ENCODE assay signal across 8 mouse cellular contexts in the genomic region with DNA sequence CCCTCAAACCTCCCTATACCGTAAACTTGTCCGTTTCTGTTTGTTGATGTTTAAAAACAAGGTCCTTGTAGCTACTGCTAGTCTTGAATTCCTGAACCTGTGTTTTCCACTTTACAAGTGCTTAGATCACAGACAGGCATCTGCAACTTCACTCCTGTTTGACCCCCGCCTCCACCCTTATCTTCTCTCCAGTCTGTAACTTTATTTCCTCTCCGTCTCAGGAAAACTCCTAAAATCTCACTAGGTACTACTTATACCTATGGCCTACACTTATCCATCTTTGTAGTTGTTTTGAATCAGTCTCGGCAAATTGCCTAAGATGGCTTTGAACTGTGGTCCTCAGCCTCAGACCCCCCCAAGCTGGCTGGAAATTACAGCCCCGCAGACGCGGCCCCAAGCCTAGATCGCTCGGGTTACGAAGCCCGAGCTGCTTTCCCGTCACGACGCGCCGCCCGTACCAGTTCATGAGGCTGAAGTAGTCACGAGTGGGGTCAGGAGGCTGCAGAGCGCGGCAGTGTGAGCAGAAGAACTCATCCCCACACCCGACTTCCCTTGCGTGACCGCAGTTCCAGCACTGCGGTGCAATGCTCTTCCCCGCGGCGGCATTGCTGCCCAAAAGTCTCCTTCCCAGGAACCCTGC. TPM values are rescaled to one million over a fixed set of nuclear protein-coding genes. Genes with fewer than 3 reads are reported as not detected.
DNase-seq lines count a peak whose midpoint lies in the region; ATAC-seq lines count a peak whose summit lies in the region.

No protein-coding gene starts in this region.

- H3K4me1 ChIP-seq in neural tube, embryonic 11.5 days (ENCODE audit: control insufficient read depth, insufficient read depth, low read length), result 0 out of 2 replicates have a peak, but pooled peaks cover 2% of the 10 kb centered on the region
- H3K4me1 ChIP-seq in embryonic facial prominence, embryonic 14.5 days (ENCODE audit: control insufficient read depth, insufficient read depth, low read length), result no peaks in the 10 kb centered on the region; the same call in 1 of the 2 replicates
- no peaks in the 10 kb centered on the region; the same call in 1 of the 2 replicates for H3K4me1 ChIP-seq in limb, embryonic 11.5 days (ENCODE audit: control insufficient read depth, insufficient read depth, low read length)
- peaks cover 10% of the 10 kb centered on the region; the same call in 1 of the 2 replicates for H3K4me1 ChIP-seq in neural tube, embryonic 14.5 days (ENCODE audit: control insufficient read depth, insufficient read depth, low read length)

- H3K36me3 ChIP-seq in neural tube, embryonic 11.5 days (ENCODE audit: control insufficient read depth, insufficient read depth, low read length), result no peaks in the 10 kb centered on the region
- H3K36me3 ChIP-seq in embryonic facial prominence, embryonic 14.5 days (ENCODE audit: control insufficient read depth, insufficient read depth, low read length), result peaks cover 13% of the 10 kb centered on the region
- H3K36me3 ChIP-seq in limb, embryonic 11.5 days (ENCODE audit: control insufficient read depth, insufficient read depth, low read length), result peaks cover 3% of the 10 kb centered on the region; the same call in 1 of the 2 replicates
- H3K36me3 ChIP-seq in neural tube, embryonic 14.5 days (ENCODE audit: control insufficient read depth, insufficient read depth, low read length), result no peaks in the 10 kb centered on the region

- H3K9me3 ChIP-seq in neural tube, embryonic 11.5 days (ENCODE audit: control insufficient read depth, low read length), result no peaks in the 10 kb centered on the region
- H3K9me3 ChIP-seq in embryonic facial prominence, embryonic 14.5 days (ENCODE audit: control insufficient read depth, low read length), result no peaks in the 10 kb centered on the region
- H3K9me3 ChIP-seq in limb, embryonic 11.5 days (ENCODE audit: control insufficient read depth, low read length), result no peaks in the 10 kb centered on the region
- H3K9me3 ChIP-seq in neural tube, embryonic 14.5 days (ENCODE audit: control insufficient read depth, low read length), result no peaks in the 10 kb centered on the region

- peak overlapping the region; percentile 73 for H3K4me3 ChIP-seq in neural tube, embryonic 11.5 days (ENCODE audit: low read depth, low read length)
- H3K4me3 ChIP-seq in embryonic facial prominence, embryonic 14.5 days (ENCODE audit: low read depth, low read length), result peak overlapping the region; percentile 56
- H3K4me3 ChIP-seq in limb, embryonic 11.5 days (ENCODE audit: low read depth, low read length), result peak overlapping the region; percentile 60
- peak overlapping the region; percentile 69 for H3K4me3 ChIP-seq in neural tube, embryonic 14.5 days (ENCODE audit: low read depth, low read length)

- no peak for DNase-seq in neural tube, embryonic 11.5 days (ENCODE audit: low spot score)
- DNase-seq in neural tube, embryonic 10.5 days (ENCODE audit: extremely low spot score, low spot score), result no peak
- no peak for DNase-seq in embryonic facial prominence, embryonic 14.5 days (ENCODE audit: low spot score)
- no peak for DNase-seq in limb, embryonic 11.5 days (ENCODE audit: low spot score)
- no peak for DNase-seq in urinary bladder, postnatal 4 days (ENCODE audit: low spot score in 2 of 2)
- no peak for DNase-seq in ovary, adult 18-20 months (ENCODE audit: low spot score)
- DNase-seq in lung, postnatal 14 days, result no peak

- H3K27me3 ChIP-seq in neural tube, embryonic 11.5 days (ENCODE audit: control insufficient read depth, insufficient read depth, low read length), result no peaks in the 10 kb centered on the region
- H3K27me3 ChIP-seq in embryonic facial prominence, embryonic 14.5 days (replicated peaks; ENCODE audit: control insufficient read depth, insufficient read depth, low read length), result no peaks in the 10 kb centered on the region
- H3K27me3 ChIP-seq in limb, embryonic 11.5 days (ENCODE audit: control insufficient read depth, insufficient read depth, low read length), result no peaks in the 10 kb centered on the region
- H3K27me3 ChIP-seq in neural tube, embryonic 14.5 days (ENCODE audit: control insufficient read depth, insufficient read depth, low read length), result no peaks in the 10 kb centered on the region; the same call in 1 of the 2 replicates

- H3K9ac ChIP-seq in neural tube, embryonic 11.5 days (ENCODE audit: low read length), result peak overlapping the region; percentile 79
- H3K9ac ChIP-seq in embryonic facial prominence, embryonic 14.5 days (ENCODE audit: low read depth, low read length), result peak overlapping the region; percentile 63
- peak overlapping the region; percentile 67 for H3K9ac ChIP-seq in limb, embryonic 11.5 days (ENCODE audit: low read length)
- peak overlapping the region; percentile 66 for H3K9ac ChIP-seq in neural tube, embryonic 14.5 days (replicated peaks; ENCODE audit: low read depth, low read length)

- no peak; the same call in 1 of the 2 replicates for ATAC-seq in neural tube, embryonic 11.5 days (ENCODE audit: insufficient read depth, low FRiP score, low TSS enrichment)
- ATAC-seq in embryonic facial prominence, embryonic 14.5 days (ENCODE audit: low read depth), result peak; percentile 69
- no peak; the same call in 1 of the 2 replicates for ATAC-seq in limb, embryonic 11.5 days (ENCODE audit: insufficient number of reproducible peaks, low FRiP score, low TSS enrichment, low read depth)
- peak; percentile 85 for ATAC-seq in neural tube, embryonic 14.5 days (ENCODE audit: low read depth)

- WGBS in neural tube, embryonic 11.5 days, result 5% methylated on average over 28 of the region's 28 CpGs
- WGBS in embryonic facial prominence, embryonic 14.5 days, result 7% methylated on average over 28 of the region's 28 CpGs
- WGBS in limb, embryonic 11.5 days, result 4% methylated on average over 28 of the region's 28 CpGs
- 9% methylated on average over 28 of the region's 28 CpGs for WGBS in neural tube, embryonic 14.5 days

- peak overlapping the region; percentile 60; the same call in 1 of the 2 replicates for H3K27ac ChIP-seq in neural tube, embryonic 11.5 days (ENCODE audit: low read depth, low read length)
- peak overlapping the region; percentile 56 for H3K27ac ChIP-seq in embryonic facial prominence, embryonic 14.5 days (replicated peaks; ENCODE audit: low read depth, low read length)
- peak overlapping the region; percentile 49; the same call in 1 of the 2 replicates for H3K27ac ChIP-seq in limb, embryonic 11.5 days (replicated peaks; ENCODE audit: low read depth, low read length)
- peak overlapping the region; percentile 69 for H3K27ac ChIP-seq in neural tube, embryonic 14.5 days (ENCODE audit: low read depth, low read length)

- H3K4me2 ChIP-seq in neural tube, embryonic 11.5 days (ENCODE audit: low read depth), result peak overlapping the region; percentile 87
- peak overlapping the region; percentile 68 for H3K4me2 ChIP-seq in embryonic facial prominence, embryonic 14.5 days (ENCODE audit: low read depth, low read length)
- H3K4me2 ChIP-seq in limb, embryonic 11.5 days (ENCODE audit: low read depth, severe bottlenecking), result peak overlapping the region; percentile 54
- H3K4me2 ChIP-seq in neural tube, embryonic 14.5 days (ENCODE audit: low read depth, low read length), result peak overlapping the region; percentile 76

RNA-seq across cellular contexts. Expression of gene Hscb, which starts 0.4 kb away (rescaled TPM):
- 21.1 and 21.4 TPM in 2 replicates for polyA plus RNA-seq in neural tube, embryonic 11.5 days (2014; fragmentation: Nextera tagmentation; extraction: Ambion mirVana)
- polyA plus RNA-seq in embryonic facial prominence, embryonic 14.5 days (2014; fragmentation: Nextera tagmentation; extraction: Ambion mirVana), result 19.6 TPM in 2 replicates
- 25.8 and 27.8 TPM in 2 replicates for polyA plus RNA-seq in limb, embryonic 11.5 days (2014; fragmentation: Nextera tagmentation; extraction: Ambion mirVana)
- 7.9 and 9.2 TPM in 2 replicates for polyA plus RNA-seq in neural tube, embryonic 14.5 days (2014; fragmentation: Nextera tagmentation; extraction: Ambion mirVana)

RNA-seq across cellular contexts. Expression of gene Chek2, which starts 0.6 kb away (rescaled TPM):
- 21.1 and 24.2 TPM in 2 replicates for polyA plus RNA-seq in neural tube, embryonic 11.5 days (2014; fragmentation: Nextera tagmentation; extraction: Ambion mirVana)
- polyA plus RNA-seq in embryonic facial prominence, embryonic 14.5 days (2014; fragmentation: Nextera tagmentation; extraction: Ambion mirVana), result 14.1 and 14.6 TPM in 2 replicates
- polyA plus RNA-seq in limb, embryonic 11.5 days (2014; fragmentation: Nextera tagmentation; extraction: Ambion mirVana), result 29.3 and 30.5 TPM in 2 replicates
- polyA plus RNA-seq in neural tube, embryonic 14.5 days (2014; fragmentation: Nextera tagmentation; extraction: Ambion mirVana), result 3.6 and 4.3 TPM in 2 replicates

RNA-seq across cellular contexts. Expression of gene Ulk1, which starts 29.3 kb away (rescaled TPM):
- polyA plus RNA-seq in neural tube, embryonic 11.5 days (2014; fragmentation: Nextera tagmentation; extraction: Ambion mirVana), result 41.7 and 46.9 TPM in 2 replicates
- 25.9 and 29.9 TPM in 2 replicates for polyA plus RNA-seq in embryonic facial prominence, embryonic 14.5 days (2014; fragmentation: Nextera tagmentation; extraction: Ambion mirVana)
- 37.8 and 42.2 TPM in 2 replicates for polyA plus RNA-seq in limb, embryonic 11.5 days (2014; fragmentation: Nextera tagmentation; extraction: Ambion mirVana)
- polyA plus RNA-seq in neural tube, embryonic 14.5 days (2014; fragmentation: Nextera tagmentation; extraction: Ambion mirVana), result 52.6 and 55.7 TPM in 2 replicates

RNA-seq across cellular contexts. Expression of gene Ttc28, which starts 40.4 kb away (rescaled TPM):
- 16.1 and 17.7 TPM in 2 replicates for polyA plus RNA-seq in neural tube, embryonic 11.5 days (2014; fragmentation: Nextera tagmentation; extraction: Ambion mirVana)
- 17.4 and 19.0 TPM in 2 replicates for polyA plus RNA-seq in embryonic facial prominence, embryonic 14.5 days (2014; fragmentation: Nextera tagmentation; extraction: Ambion mirVana)
- 12.9 and 17.7 TPM in 2 replicates for polyA plus RNA-seq in limb, embryonic 11.5 days (2014; fragmentation: Nextera tagmentation; extraction: Ambion mirVana)
- polyA plus RNA-seq in neural tube, embryonic 14.5 days (2014; fragmentation: Nextera tagmentation; extraction: Ambion mirVana), result 33.5 and 37.6 TPM in 2 replicates

RNA-seq across cellular contexts. Expression of gene Pus1, which starts 58.7 kb away (rescaled TPM):
- polyA plus RNA-seq in neural tube, embryonic 11.5 days (2014; fragmentation: Nextera tagmentation; extraction: Ambion mirVana), result 16.7 and 18.4 TPM in 2 replicates
- 20.8 and 23.1 TPM in 2 replicates for polyA plus RNA-seq in embryonic facial prominence, embryonic 14.5 days (2014; fragmentation: Nextera tagmentation; extraction: Ambion mirVana)
- 20.9 and 24.0 TPM in 2 replicates for polyA plus RNA-seq in limb, embryonic 11.5 days (2014; fragmentation: Nextera tagmentation; extraction: Ambion mirVana)
- 12.1 and 13.6 TPM in 2 replicates for polyA plus RNA-seq in neural tube, embryonic 14.5 days (2014; fragmentation: Nextera tagmentation; extraction: Ambion mirVana)

Comparison
In these comparisons a context has a peak if more than half of its experiments do, and no peak if none do; other contexts are left out.
1. ATAC-seq: peak in embryonic facial prominence, embryonic 14.5 days (single experiment) and neural tube, embryonic 14.5 days (single experiment); none in neural tube, embryonic 11.5 days (single experiment) and limb, embryonic 11.5 days (single experiment).
2. Peak in every context shown above with its lines, with median percentiles within 50 percentile points of each other: H3K27ac ChIP-seq, H3K4me2 ChIP-seq, H3K4me3 ChIP-seq and H3K9ac ChIP-seq.